Mouse (Mus musculus) liver, adult 2 months (tissue): ENCODE measurements around the gene Slc44a3. TPM values are rescaled to one million over a fixed set of nuclear protein-coding genes. Genes with fewer than 3 reads are reported as not detected.

Experiments
- DNase-seq: peaks from one replicate; pipeline ENCODE4 v3.0.0-alpha.2; 2011; ENCODE audit warnings: low read depth, low spot score; ENCODE audit errors: extremely low read depth
- H3K27ac ChIP-seq: fragments of 200-500 bp; replicated peaks from 2 replicates; pipeline ENCODE4 v1.5.1; 2012; ENCODE audit warnings: low read depth, mild to moderate bottlenecking, control low read depth, inconsistent platforms, low read length; ENCODE audit not compliant: insufficient read depth
- H3K27me3 ChIP-seq: fragments of 200-500 bp; 2 replicates; pipeline ENCODE4 v1.6.1; 2012; ENCODE audit warnings: mild to moderate bottlenecking, moderate library complexity, low read length, inconsistent platforms; ENCODE audit not compliant: control insufficient read depth, insufficient read depth
- H3K36me3 ChIP-seq: fragments of 200-500 bp; 2 replicates; pipeline ENCODE4 v1.6.1; 2012; ENCODE audit warnings: low read length, inconsistent platforms; ENCODE audit not compliant: control insufficient read depth, insufficient read depth
- H3K4me1 ChIP-seq: fragments of 200-500 bp; 2 replicates; pipeline ENCODE4 v1.6.1; 2011; ENCODE audit warnings: low read length; ENCODE audit not compliant: control insufficient read depth, insufficient read depth
- H3K4me3 ChIP-seq: fragments of 200-500 bp; 2 replicates; pipeline ENCODE4 v1.5.1; 2011; ENCODE audit warnings: low read depth, mild to moderate bottlenecking, control low read depth, low read length, moderate library complexity; ENCODE audit not compliant: insufficient read depth
- H3K79me2 ChIP-seq: fragments of 200-500 bp; 2 replicates; pipeline ENCODE4 v1.6.1; 2012; ENCODE audit warnings: inconsistent platforms, mild to moderate bottlenecking, low read length, moderate library complexity; ENCODE audit not compliant: control insufficient read depth, insufficient read depth
- H3K9ac ChIP-seq: fragments of 200-500 bp; 2 replicates; pipeline ENCODE4 v1.6.1; 2012; ENCODE audit warnings: low read depth, mild to moderate bottlenecking, control low read depth, inconsistent platforms, low read length
- CTCF ChIP-seq: fragments of 200-500 bp; IDR thresholded peaks from 2 replicates; pipeline ENCODE4 v1.5.1; 2011; ENCODE audit warnings: low read depth, low read length, control low read depth
- POLR2A ChIP-seq: fragments of 200-500 bp; IDR thresholded peaks from 2 replicates; pipeline ENCODE4 v1.6.1; 2011; ENCODE audit warnings: low read length, control low read depth; ENCODE audit not compliant: insufficient read depth; ENCODE audit errors: extremely low read depth
- WGBS: fragments of 180-500 bp; shearing (Covaris S2); methylation state at CpG from one replicate; pipeline ENCODE4 v1.1.7; 2018; 5-methylcytosine and 5-hydroxymethylcytosine counted together
- polyA plus RNA-seq: library from polyadenylated mRNA; depleted of rRNA; stranded (reverse); fragments of >200 nt; gene quantifications from 2 replicates; pipeline ENCODE4 v1.2.3, GENCODE M21; 2012
- total RNA-seq: library from RNA; depleted of rRNA; stranded (reverse); fragments of >200 nt; gene quantifications from 2 replicates; pipeline ENCODE4 v1.2.3, GENCODE M21; 2014

The Slc44a3 gene
- total and polyA plus RNA-seq, 2 experiments = 4.7 to 6.6 TPM

GRCm38 (mm10) chr3:121437070-121437469 is 95.1 kb downstream of the Slc44a3 start:
- H3K4me1 ChIP-seq = peaks cover 63% of the 10 kb centered on the region
- H3K4me3 ChIP-seq = no peak overlapping the region
- H3K79me2 ChIP-seq = peaks cover 71% of the 10 kb centered on the region; the same call in 1 of the 2 replicates
- no peak for TF ChIP-seq CTCF
- TF ChIP-seq POLR2A = no peak
- no peaks in the 10 kb centered on the region for H3K36me3 ChIP-seq
- DNase-seq = no peak
- peak overlapping the region; percentile 79 for H3K27ac ChIP-seq
- H3K9ac ChIP-seq = peak overlapping the region; percentile 15
- H3K27me3 ChIP-seq = no peaks in the 10 kb centered on the region
- 36% methylated on average over 7 of the region's 7 CpGs for WGBS

- WGBS = 27% methylated on average over 5 of the region's 5 CpGs
- DNase-seq = peak; percentile 86
- no peak for TF ChIP-seq CTCF
- H3K27ac ChIP-seq = peak overlapping the region; percentile 7
- no peaks in the 10 kb centered on the region for H3K36me3 ChIP-seq
- peaks cover 67% of the 10 kb centered on the region; the same call in 1 of the 2 replicates for H3K79me2 ChIP-seq
- peaks cover 56% of the 10 kb centered on the region for H3K4me1 ChIP-seq
- no peak overlapping the region for H3K4me3 ChIP-seq
- H3K9ac ChIP-seq = no peak overlapping the region
- H3K27me3 ChIP-seq = no peaks in the 10 kb centered on the region
Observed at GRCm38 (mm10) chr3:121435296-121435695, 96.9 kb downstream of the Slc44a3 start.

GRCm38 (mm10) chr3:121433968-121434533 is 98.2 kb downstream of the Slc44a3 start:
- Histone ChIP-seq H3K79me2 (peaks cover 62% of the 10 kb centered on the region; the same call in 1 of the 2 replicates), H3K4me3 (no peak overlapping the region), H3K27ac (no peak overlapping the region; the same call in 1 of the 2 replicates), H3K9ac (no peak overlapping the region), H3K36me3 (no peaks in the 10 kb centered on the region), H3K4me1 (peaks cover 46% of the 10 kb centered on the region), H3K27me3 (no peaks in the 10 kb centered on the region)
- TF ChIP-seq POLR2A = no peak
- TF ChIP-seq CTCF = no peak
- peak; percentile 64 for DNase-seq
- 27% methylated on average over 8 of the region's 8 CpGs for WGBS

GRCm38 (mm10) chr3:121433359-121433758 is 98.8 kb downstream of the Slc44a3 start:
- Histone ChIP-seq H3K27ac (no peak overlapping the region), H3K4me1 (peaks cover 45% of the 10 kb centered on the region)

GRCm38 (mm10) chr3:121430289-121430936 is 101.8 kb downstream of the Slc44a3 start:
- 64% methylated on average over 7 of the region's 7 CpGs for WGBS
- no peak overlapping the region for H3K27ac ChIP-seq
- TF ChIP-seq POLR2A = no peak
- no peak for TF ChIP-seq CTCF
- H3K4me3 ChIP-seq = no peak overlapping the region
- H3K36me3 ChIP-seq = no peaks in the 10 kb centered on the region
- H3K9ac ChIP-seq = no peak overlapping the region
- peaks cover 27% of the 10 kb centered on the region for H3K4me1 ChIP-seq
- no peak for DNase-seq
- H3K27me3 ChIP-seq = no peaks in the 10 kb centered on the region
- peaks cover 57% of the 10 kb centered on the region; the same call in 1 of the 2 replicates for H3K79me2 ChIP-seq

More at GRCm38 (mm10) chr3:121433359-121433758, 98.8 kb downstream of the Slc44a3 start:
- Histone ChIP-seq H3K9ac (no peak overlapping the region), H3K79me2 (peaks cover 59% of the 10 kb centered on the region; the same call in 1 of the 2 replicates), H3K36me3 (no peaks in the 10 kb centered on the region), H3K4me3 (no peak overlapping the region), H3K27me3 (no peaks in the 10 kb centered on the region)
- WGBS = 79% methylated on average over 6 of the region's 6 CpGs
- no peak for DNase-seq
- TF ChIP-seq POLR2A (no peak), CTCF (no peak)

- no peaks in the 10 kb centered on the region for H3K27me3 ChIP-seq
Observed at GRCm38 (mm10) chr3:121429469-121429868, 102.7 kb downstream of the Slc44a3 start.

More at GRCm38 (mm10) chr3:121429469-121429868, 102.7 kb downstream of the Slc44a3 start:
- DNase-seq = no peak
- Histone ChIP-seq H3K79me2 (peaks cover 54% of the 10 kb centered on the region; the same call in 1 of the 2 replicates), H3K27ac (no peak overlapping the region), H3K36me3 (no peaks in the 10 kb centered on the region), H3K9ac (no peak overlapping the region), H3K4me1 (peaks cover 24% of the 10 kb centered on the region), H3K4me3 (no peak overlapping the region)
- whole genome bisulfite sequencing = 62% methylated on average over 3 of the region's 3 CpGs
- TF ChIP-seq POLR2A = no peak
- TF ChIP-seq CTCF = no peak
